Mouse (Mus musculus) bone marrow, adult 2 months (tissue): Measurements from ENCODE around the gene BC005561. TPM values are rescaled to one million over a fixed set of nuclear protein-coding genes. Genes with fewer than 3 reads are reported as not detected.

Experiments used
- H3K27ac ChIP-seq: fragments of 200-500 bp; 2 replicates; pipeline ENCODE4 v1.5.1; 2012; ENCODE audit warnings: low read depth, mild to moderate bottlenecking, control low read depth, inconsistent platforms, low read length; ENCODE audit not compliant: control insufficient read depth, poor library complexity, insufficient read depth
- H3K4me1 ChIP-seq: fragments of 200-500 bp; 2 replicates; pipeline ENCODE4 v1.6.1; 2011; ENCODE audit warnings: low read length; ENCODE audit not compliant: control insufficient read depth, insufficient read depth
- H3K4me3 ChIP-seq: fragments of 200-500 bp; replicated peaks from 2 replicates; pipeline ENCODE3; 2011; ENCODE audit warnings: mild to moderate bottlenecking, low read depth, low read length, control low read depth; ENCODE audit not compliant: control insufficient read depth
- CTCF ChIP-seq: fragments of 200-500 bp; IDR thresholded peaks from 2 replicates; pipeline ENCODE4 v1.5.1; 2011; ENCODE audit warnings: low read length, control low read depth; ENCODE audit not compliant: control insufficient read depth, insufficient read depth
- POLR2A ChIP-seq: fragments of 200-500 bp; IDR thresholded peaks from 2 replicates; pipeline ENCODE4 v1.6.1; 2011; ENCODE audit warnings: low read depth, mild to moderate bottlenecking, control low read depth, low read length, borderline replicate concordance; ENCODE audit not compliant: control insufficient read depth
- WGBS: fragments of 180-500 bp; shearing (Covaris S2); methylation state at CpG from one replicate; pipeline ENCODE4 v1.1.7; 2018; 5-methylcytosine and 5-hydroxymethylcytosine counted together
- polyA plus RNA-seq: library from polyadenylated mRNA; stranded (reverse); fragments of >200 nt; gene quantifications from 2 replicates; pipeline ENCODE4 v1.2.4, GENCODE M21; 2011; ENCODE audit warnings: low replicate concordance; ENCODE audit not compliant: missing spikeins, insufficient read depth, insufficient read length

Gene BC005561
- polyA plus RNA-seq, 1 experiment: 7.6 TPM

DNA sequence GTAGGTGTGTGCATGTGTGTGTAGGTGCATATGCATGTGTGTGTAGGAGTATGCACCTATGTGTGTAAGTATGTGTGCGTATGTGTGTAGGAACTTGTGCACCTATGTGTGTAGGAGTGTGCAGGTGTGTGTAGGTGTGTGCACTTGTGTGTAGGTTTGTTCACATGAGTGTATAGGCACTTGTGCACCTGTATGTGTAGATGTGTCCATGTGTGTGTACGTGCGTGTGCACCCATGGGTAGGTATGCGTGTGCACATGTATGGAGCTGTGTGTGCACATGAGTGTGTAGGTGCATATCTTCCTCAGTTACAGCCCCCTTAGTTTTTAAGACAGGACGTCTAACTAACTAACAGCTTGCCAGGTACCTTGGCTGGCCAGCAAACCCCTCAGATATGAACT, 39.6 kb upstream of the BC005561 start:
- whole genome bisulfite sequencing: 79% methylated on average over 5 of the region's 5 CpGs
- TF ChIP-seq POLR2A (no peak), CTCF (no peak)
- Histone ChIP-seq H3K4me3 (no peak overlapping the region), H3K27ac (no peak overlapping the region), H3K4me1 (no peaks in the 10 kb centered on the region)

GRCm38 (mm10) chr5:104470981-104471391, 37.2 kb upstream of the BC005561 start:
- H3K27ac ChIP-seq: no peak overlapping the region
- H3K4me1 ChIP-seq: no peaks in the 10 kb centered on the region
- 86% methylated on average over 5 of the region's 5 CpGs for WGBS
- TF ChIP-seq CTCF: no peak
- TF ChIP-seq POLR2A: no peak
- H3K4me3 ChIP-seq: no peak overlapping the region

DNA sequence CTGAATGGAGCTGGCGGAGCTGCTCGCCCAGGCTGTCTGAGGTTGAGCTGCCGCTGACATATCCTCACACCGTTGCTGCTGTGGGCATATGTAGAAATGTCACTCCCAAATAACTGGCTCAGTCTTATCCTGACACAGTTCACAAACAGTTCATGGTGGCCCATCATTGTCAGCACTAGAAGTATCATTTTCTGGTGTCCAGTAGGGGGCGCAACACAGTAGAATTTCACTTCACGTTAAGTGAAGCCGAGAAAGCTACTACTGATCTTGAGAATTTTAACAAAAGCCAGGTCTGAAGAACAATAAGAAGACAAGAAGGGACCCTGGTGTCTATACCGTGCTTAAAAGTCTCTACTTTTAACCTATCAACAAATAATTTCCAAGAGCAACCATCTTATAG, 35.8 kb upstream of the BC005561 start:
- H3K4me1 ChIP-seq: no peaks in the 10 kb centered on the region
- 90% methylated on average over 8 of the region's 8 CpGs for WGBS
- no peak overlapping the region for H3K4me3 ChIP-seq
- no peak overlapping the region for H3K27ac ChIP-seq
- no peak for TF ChIP-seq CTCF
- TF ChIP-seq POLR2A: no peak

DNA sequence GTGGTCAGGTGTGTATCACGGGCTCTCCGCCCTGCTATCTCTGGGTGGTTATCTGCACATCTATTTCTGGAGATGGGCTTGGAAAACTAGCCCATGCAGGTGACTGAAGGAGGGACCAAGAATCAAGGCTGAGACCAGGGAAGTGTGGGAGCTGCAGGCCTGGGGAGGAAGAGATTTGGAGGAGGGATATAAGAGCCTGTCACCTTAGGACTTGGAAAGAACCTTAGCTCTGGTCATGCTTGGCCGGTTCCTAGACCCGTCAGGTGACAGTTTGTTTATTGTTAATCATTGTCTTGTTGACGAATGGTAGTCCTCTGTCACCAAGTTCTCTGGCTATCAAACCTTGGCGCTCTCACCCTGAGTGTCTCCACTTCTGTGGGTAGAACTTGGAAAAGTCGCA, 27.8 kb upstream of the BC005561 start:
- Histone ChIP-seq H3K27ac (no peak overlapping the region), H3K4me1 (no peaks in the 10 kb centered on the region), H3K4me3 (no peak overlapping the region)
- no peak for TF ChIP-seq CTCF
- no peak for TF ChIP-seq POLR2A
- WGBS: 86% methylated on average over 7 of the region's 7 CpGs

- Histone ChIP-seq H3K27ac (no peak overlapping the region), H3K4me1 (no peaks in the 10 kb centered on the region), H3K4me3 (no peak overlapping the region)
- no peak for TF ChIP-seq CTCF
- WGBS: 78% methylated on average over 8 of the region's 8 CpGs
Measured at GRCm38 (mm10) chr5:104482856-104483255, 25.3 kb upstream of the BC005561 start.

DNA sequence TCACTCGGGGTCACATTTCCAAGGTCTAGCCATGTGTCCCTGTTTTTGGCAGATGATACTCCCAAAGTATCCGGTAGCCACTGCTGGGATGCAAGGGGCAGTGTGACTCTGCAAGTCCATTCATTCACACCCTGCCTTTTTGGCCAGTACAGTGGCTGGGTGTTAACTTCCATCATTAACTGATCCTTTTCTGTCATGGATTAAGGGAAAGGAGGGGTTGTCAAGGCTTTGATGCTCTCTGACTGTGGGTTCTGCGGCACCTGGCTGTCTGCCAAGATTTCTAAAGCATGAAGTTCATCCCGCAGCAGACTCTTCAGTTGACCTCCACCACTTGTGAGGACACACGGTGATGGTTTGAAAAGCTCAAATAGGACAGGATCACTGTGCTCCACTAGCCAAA, 16.6 kb upstream of the BC005561 start:
- no peak for TF ChIP-seq CTCF
- TF ChIP-seq POLR2A: no peak
- H3K4me1 ChIP-seq: no peaks in the 10 kb centered on the region
- WGBS: 76% methylated on average over 5 of the region's 5 CpGs
- H3K4me3 ChIP-seq: no peak overlapping the region
- H3K27ac ChIP-seq: no peak overlapping the region

GRCm38 (mm10) chr5:104504883-104505282, 3.3 kb upstream of the BC005561 start:
- no peak for TF ChIP-seq POLR2A
- TF ChIP-seq CTCF: no peak
- H3K4me1 ChIP-seq: no peaks in the 10 kb centered on the region
- H3K27ac ChIP-seq: no peak overlapping the region
- H3K4me3 ChIP-seq: no peak overlapping the region
- WGBS: 77% methylated on average over 2 of the region's 2 CpGs

DNA sequence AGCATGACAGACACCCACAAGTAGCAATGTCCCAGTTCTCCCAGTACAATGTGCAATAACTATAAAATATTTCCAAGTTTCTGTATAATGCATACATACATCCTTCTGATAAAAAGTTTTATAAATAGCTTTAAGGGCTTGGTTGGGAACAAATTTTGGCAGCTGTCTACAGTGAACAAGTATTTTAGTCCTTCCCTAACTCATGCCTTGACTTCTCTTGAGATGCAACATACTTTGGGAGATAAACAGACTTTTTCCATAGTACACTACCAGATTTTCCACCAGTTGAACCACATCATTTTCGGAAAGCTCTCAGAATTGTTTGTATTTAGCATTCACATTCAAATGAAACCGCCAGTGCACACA, 340 bp upstream of the BC005561 start:
- WGBS: 5% methylated on average over 2 of the region's 2 CpGs
- no peak for TF ChIP-seq POLR2A
- no peak for TF ChIP-seq CTCF
- no peaks in the 10 kb centered on the region for H3K4me1 ChIP-seq
- no peak overlapping the region for H3K27ac ChIP-seq
- peak overlapping the region; percentile 91 for H3K4me3 ChIP-seq

GRCm38 (mm10) chr5:104511211-104511610, 3.1 kb downstream of the BC005561 start:
- WGBS: 95% methylated on average over 3 of the region's 3 CpGs
- no peak overlapping the region for H3K27ac ChIP-seq

GRCm38 (mm10) chr5:104538612-104539011, 30.5 kb downstream of the BC005561 start:
- no peak overlapping the region for H3K27ac ChIP-seq
- WGBS: 87% methylated on average over 1 of the region's 1 CpGs
- no peaks in the 10 kb centered on the region for H3K4me1 ChIP-seq
- no peak for TF ChIP-seq POLR2A
- no peak for TF ChIP-seq CTCF
- no peak overlapping the region for H3K4me3 ChIP-seq

More at GRCm38 (mm10) chr5:104511211-104511610, 3.1 kb downstream of the BC005561 start:
- TF ChIP-seq POLR2A: no peak
- no peak for TF ChIP-seq CTCF
- H3K4me1 ChIP-seq: no peaks in the 10 kb centered on the region
- H3K4me3 ChIP-seq: no peak overlapping the region
